Mouse (Mus musculus): ENCODE measurements around the gene Fam19a1. TPM values are rescaled to one million over a fixed set of nuclear protein-coding genes. Genes with fewer than 3 reads are reported as not detected.

Gene Fam19a1
- polyA plus RNA-seq, 1 experiment, result 0.20 TPM

DNA sequence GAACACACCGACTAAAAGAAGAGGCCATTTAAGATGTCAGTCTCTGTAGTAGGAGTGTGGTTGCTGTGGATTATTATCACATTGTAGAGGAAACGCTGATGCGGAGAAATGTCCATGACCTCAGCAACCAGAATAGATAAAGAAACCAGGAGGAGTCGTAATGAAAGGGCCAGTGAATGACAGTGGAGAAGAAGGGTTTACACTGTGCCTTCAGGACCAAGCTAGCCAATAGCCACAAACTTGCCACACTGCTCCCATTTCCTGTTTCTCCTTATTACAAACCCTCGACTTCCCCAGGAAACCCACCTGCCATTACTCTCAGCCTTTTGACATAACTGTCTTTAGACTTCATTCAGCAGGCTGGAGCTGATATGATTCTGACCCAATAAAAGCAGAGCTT, 465.7 kb downstream of the Fam19a1 start:
- Histone ChIP-seq H3K4me3 (ENCODE audit: insufficient read depth, low read depth, low read length) (no peak overlapping the region), H3K27ac (ENCODE audit: insufficient read depth, low read depth, low read length) (no peak overlapping the region), H3K4me1 (ENCODE audit: control insufficient read depth, insufficient read depth, low read length) (no peaks in the 10 kb centered on the region), H3K27me3 (replicated peaks; ENCODE audit: control insufficient read depth, insufficient read depth, low read length) (no peaks in the 10 kb centered on the region), H3K36me3 (ENCODE audit: control insufficient read depth, insufficient read depth, low read length) (no peaks in the 10 kb centered on the region)
- DNase-seq, result no peak
- 65% methylated on average over 5 of the region's 5 CpGs for WGBS
- TF ChIP-seq POLR2A (IDR thresholded peaks at IDR 0.05; ENCODE audit: low read depth, low read length) (no peak), CTCF (conservative IDR thresholded peaks at IDR 0.05; ENCODE audit: insufficient read depth, insufficient read length, low read depth, low read length) (no peak)

DNA sequence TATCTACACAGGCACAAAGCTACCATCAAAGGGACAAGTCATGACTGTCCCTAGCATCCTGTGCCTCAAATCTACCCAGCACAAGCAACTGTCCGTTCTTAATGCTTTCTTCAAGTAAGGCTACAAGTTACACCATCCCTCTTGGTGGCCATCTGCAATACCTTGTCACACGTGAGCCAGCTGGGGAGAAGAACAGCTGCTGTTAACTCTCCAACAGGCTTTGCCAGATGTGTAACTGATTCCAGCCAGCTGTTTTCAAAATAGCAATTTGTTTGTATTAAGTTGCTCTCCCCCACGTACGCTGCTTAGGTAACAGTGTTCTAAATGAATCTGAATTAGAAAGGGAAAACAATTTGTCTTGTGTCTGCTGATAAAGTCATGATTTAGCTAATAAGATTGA, 467.8 kb downstream of the Fam19a1 start:
- no peaks in the 10 kb centered on the region for H3K27me3 ChIP-seq (replicated peaks; ENCODE audit: control insufficient read depth, insufficient read depth, low read length)
- no peak for DNase-seq
- no peak overlapping the region for H3K27ac ChIP-seq (ENCODE audit: insufficient read depth, low read depth, low read length)
- H3K4me1 ChIP-seq (ENCODE audit: control insufficient read depth, insufficient read depth, low read length), result no peaks in the 10 kb centered on the region
- 51% methylated on average over 4 of the region's 4 CpGs for whole genome bisulfite sequencing
- H3K36me3 ChIP-seq (ENCODE audit: control insufficient read depth, insufficient read depth, low read length), result no peaks in the 10 kb centered on the region
- H3K4me3 ChIP-seq (ENCODE audit: insufficient read depth, low read depth, low read length), result no peak overlapping the region
- no peak for TF ChIP-seq CTCF (conservative IDR thresholded peaks at IDR 0.05; ENCODE audit: insufficient read depth, insufficient read length, low read depth, low read length)
- TF ChIP-seq POLR2A (IDR thresholded peaks at IDR 0.05; ENCODE audit: low read depth, low read length), result no peak

- Histone ChIP-seq H3K27me3 (replicated peaks; ENCODE audit: control insufficient read depth, insufficient read depth, low read length) (no peaks in the 10 kb centered on the region), H3K36me3 (ENCODE audit: control insufficient read depth, insufficient read depth, low read length) (no peaks in the 10 kb centered on the region), H3K4me3 (ENCODE audit: insufficient read depth, low read depth, low read length) (no peak overlapping the region), H3K27ac (ENCODE audit: insufficient read depth, low read depth, low read length) (no peak overlapping the region), H3K4me1 (ENCODE audit: control insufficient read depth, insufficient read depth, low read length) (no peaks in the 10 kb centered on the region)
- DNase-seq, result no peak
- TF ChIP-seq CTCF (conservative IDR thresholded peaks at IDR 0.05; ENCODE audit: insufficient read depth, insufficient read length, low read depth, low read length), result no peak
- TF ChIP-seq POLR2A (IDR thresholded peaks at IDR 0.05; ENCODE audit: low read depth, low read length), result no peak
- WGBS, result 73% methylated on average over 3 of the region's 3 CpGs
Measured at GRCm38 (mm10) chr6:96581187-96581586, 468.2 kb downstream of the Fam19a1 start.

GRCm38 (mm10) chr6:96587427-96587826, 474.5 kb downstream of the Fam19a1 start:
- TF ChIP-seq POLR2A (IDR thresholded peaks at IDR 0.05; ENCODE audit: low read depth, low read length) (no peak), CTCF (conservative IDR thresholded peaks at IDR 0.05; ENCODE audit: insufficient read depth, insufficient read length, low read depth, low read length) (no peak)
- H3K27ac ChIP-seq (ENCODE audit: insufficient read depth, low read depth, low read length), result no peak overlapping the region
- H3K4me3 ChIP-seq (ENCODE audit: insufficient read depth, low read depth, low read length), result no peak overlapping the region
- DNase-seq, result no peak
- H3K27me3 ChIP-seq (replicated peaks; ENCODE audit: control insufficient read depth, insufficient read depth, low read length), result no peaks in the 10 kb centered on the region
- WGBS, result 92% methylated on average over 4 of the region's 4 CpGs
- no peaks in the 10 kb centered on the region for H3K36me3 ChIP-seq (ENCODE audit: control insufficient read depth, insufficient read depth, low read length)
- no peaks in the 10 kb centered on the region for H3K4me1 ChIP-seq (ENCODE audit: control insufficient read depth, insufficient read depth, low read length)

- H3K4me3 ChIP-seq (ENCODE audit: insufficient read depth, low read depth, low read length), result no peak overlapping the region
- no peaks in the 10 kb centered on the region for H3K36me3 ChIP-seq (ENCODE audit: control insufficient read depth, insufficient read depth, low read length)
- no peak for DNase-seq
- 76% methylated on average over 1 of the region's 1 CpGs for WGBS
- H3K27ac ChIP-seq (ENCODE audit: insufficient read depth, low read depth, low read length), result no peak overlapping the region
- TF ChIP-seq POLR2A (IDR thresholded peaks at IDR 0.05; ENCODE audit: low read depth, low read length) (no peak), CTCF (conservative IDR thresholded peaks at IDR 0.05; ENCODE audit: insufficient read depth, insufficient read length, low read depth, low read length) (no peak)
- H3K27me3 ChIP-seq (replicated peaks; ENCODE audit: control insufficient read depth, insufficient read depth, low read length), result no peaks in the 10 kb centered on the region
- no peaks in the 10 kb centered on the region for H3K4me1 ChIP-seq (ENCODE audit: control insufficient read depth, insufficient read depth, low read length)
Measured at GRCm38 (mm10) chr6:96593031-96593430, 480.1 kb downstream of the Fam19a1 start.

DNA sequence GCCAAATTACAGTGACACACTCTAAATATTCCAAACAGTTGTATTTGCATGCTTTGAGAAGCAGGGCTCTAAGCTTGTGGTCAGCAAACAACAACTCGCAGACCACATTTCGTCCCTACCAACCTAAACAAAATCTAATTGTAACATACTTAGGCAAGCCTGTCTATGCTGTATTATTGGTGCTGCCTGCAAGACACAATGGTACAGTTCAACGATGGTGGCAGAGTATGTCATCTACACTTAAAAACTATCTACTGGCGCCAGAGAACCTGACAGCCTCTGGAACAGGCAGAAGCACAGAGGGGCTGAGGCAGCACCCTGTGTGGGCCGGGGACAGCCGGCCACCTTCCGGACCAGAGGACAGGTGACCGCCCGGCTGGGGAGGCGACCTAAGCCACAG, 482.2 kb downstream of the Fam19a1 start:
- Histone ChIP-seq H3K4me3 (ENCODE audit: insufficient read depth, low read depth, low read length) (no peak overlapping the region), H3K27ac (ENCODE audit: insufficient read depth, low read depth, low read length) (no peak overlapping the region), H3K27me3 (replicated peaks; ENCODE audit: control insufficient read depth, insufficient read depth, low read length) (no peaks in the 10 kb centered on the region), H3K4me1 (ENCODE audit: control insufficient read depth, insufficient read depth, low read length) (no peaks in the 10 kb centered on the region), H3K36me3 (ENCODE audit: control insufficient read depth, insufficient read depth, low read length) (no peaks in the 10 kb centered on the region)
- no peak for DNase-seq
- WGBS, result 96% methylated on average over 10 of the region's 10 CpGs
- TF ChIP-seq POLR2A (IDR thresholded peaks at IDR 0.05; ENCODE audit: low read depth, low read length) (no peak), CTCF (conservative IDR thresholded peaks at IDR 0.05; ENCODE audit: insufficient read depth, insufficient read length, low read depth, low read length) (no peak)

- TF ChIP-seq POLR2A (IDR thresholded peaks at IDR 0.05; ENCODE audit: low read depth, low read length) (no peak), CTCF (conservative IDR thresholded peaks at IDR 0.05; ENCODE audit: insufficient read depth, insufficient read length, low read depth, low read length) (no peak)
- no peak overlapping the region for H3K27ac ChIP-seq (ENCODE audit: insufficient read depth, low read depth, low read length)
- no peaks in the 10 kb centered on the region for H3K4me1 ChIP-seq (ENCODE audit: control insufficient read depth, insufficient read depth, low read length)
- H3K27me3 ChIP-seq (replicated peaks; ENCODE audit: control insufficient read depth, insufficient read depth, low read length), result no peaks in the 10 kb centered on the region
- 62% methylated on average over 1 of the region's 1 CpGs for WGBS
- no peak for DNase-seq
- no peak overlapping the region for H3K4me3 ChIP-seq (ENCODE audit: insufficient read depth, low read depth, low read length)
- no peaks in the 10 kb centered on the region for H3K36me3 ChIP-seq (ENCODE audit: control insufficient read depth, insufficient read depth, low read length)
Measured at GRCm38 (mm10) chr6:96624196-96624595, 511.2 kb downstream of the Fam19a1 start.

GRCm38 (mm10) chr6:96631518-96631917, 518.6 kb downstream of the Fam19a1 start:
- Histone ChIP-seq H3K4me3 (ENCODE audit: insufficient read depth, low read depth, low read length) (no peak overlapping the region), H3K36me3 (ENCODE audit: control insufficient read depth, insufficient read depth, low read length) (no peaks in the 10 kb centered on the region), H3K4me1 (ENCODE audit: control insufficient read depth, insufficient read depth, low read length) (no peaks in the 10 kb centered on the region), H3K27ac (ENCODE audit: insufficient read depth, low read depth, low read length) (no peak overlapping the region), H3K27me3 (replicated peaks; ENCODE audit: control insufficient read depth, insufficient read depth, low read length) (no peaks in the 10 kb centered on the region)
- DNase-seq, result no peak
- WGBS, result 86% methylated on average over 6 of the region's 6 CpGs
- TF ChIP-seq POLR2A (IDR thresholded peaks at IDR 0.05; ENCODE audit: low read depth, low read length) (no peak), CTCF (conservative IDR thresholded peaks at IDR 0.05; ENCODE audit: insufficient read depth, insufficient read length, low read depth, low read length) (no peak)

Measured in kidney, adult 2 months (tissue).